Mouse (Mus musculus) retina, adult 2 months (tissue): Measurements from ENCODE around the gene Gm10203.
A peak's percentile ranks its signal among the peaks of the same experiment; 100 is the strongest.
"Not testable (repeated sequence)": the region's sequence is repeated elsewhere in the genome, so short reads cannot be mapped to it uniquely, and the experiment has no call there.

Experiments
- DNase-seq: peaks from one replicate; pipeline ENCODE4 v3.0.0-alpha.2; 2012; ENCODE audit warnings: low read depth, low spot score

Gm10203 gene

DNA sequence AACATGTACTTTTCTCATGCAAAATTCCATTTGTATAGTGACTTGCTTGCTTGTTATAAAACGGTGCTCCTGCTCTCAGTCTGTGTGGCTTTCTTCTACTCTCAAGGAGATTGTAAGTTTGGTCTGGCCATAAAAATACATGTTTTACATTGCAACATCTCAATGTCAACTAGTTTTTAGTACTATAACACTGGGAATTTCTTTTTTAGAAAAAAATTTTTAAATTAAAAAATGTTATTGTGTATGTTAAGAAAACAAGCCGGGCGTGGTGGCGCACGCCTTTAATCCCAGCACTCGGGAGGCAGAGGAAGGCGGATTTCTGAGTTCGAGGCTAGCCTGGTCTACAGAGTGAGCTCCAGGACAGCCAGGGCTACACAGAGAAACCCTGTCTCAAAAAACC lies at the start of gene Gm10203:
TSS of gene Gm10203 (plus strand) at position 301 of the 400 bp plus-strand sequence.
- not testable (repeated sequence) for DNase-seq

GRCm38 (mm10) chr6:149092406-149092805 lies 37.6 kb upstream of the Gm10203 start:
- no peak for DNase-seq

GRCm38 (mm10) chr6:149093465-149093864 lies 36.5 kb upstream of the Gm10203 start:
- DNase-seq = no peak

DNA sequence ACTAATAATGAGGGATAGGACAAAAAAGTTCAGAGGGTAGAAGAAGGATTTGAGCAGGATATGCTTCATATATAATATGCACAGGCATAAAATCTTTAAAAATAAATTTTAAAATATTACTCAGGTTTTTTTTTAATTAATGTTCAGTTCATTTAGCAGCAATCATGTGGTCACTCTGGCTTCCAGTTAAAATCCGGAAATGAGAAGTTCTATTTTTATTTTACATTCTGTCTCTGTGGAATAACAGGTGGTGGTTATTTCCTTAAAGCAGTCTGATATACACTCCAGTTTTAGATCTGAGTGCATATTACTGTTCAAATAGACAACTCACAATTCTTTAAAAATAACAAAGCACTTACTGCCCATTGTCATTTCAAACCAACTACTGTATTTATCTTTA lies 35.4 kb upstream of the Gm10203 start:
- DNase-seq = no peak

DNA sequence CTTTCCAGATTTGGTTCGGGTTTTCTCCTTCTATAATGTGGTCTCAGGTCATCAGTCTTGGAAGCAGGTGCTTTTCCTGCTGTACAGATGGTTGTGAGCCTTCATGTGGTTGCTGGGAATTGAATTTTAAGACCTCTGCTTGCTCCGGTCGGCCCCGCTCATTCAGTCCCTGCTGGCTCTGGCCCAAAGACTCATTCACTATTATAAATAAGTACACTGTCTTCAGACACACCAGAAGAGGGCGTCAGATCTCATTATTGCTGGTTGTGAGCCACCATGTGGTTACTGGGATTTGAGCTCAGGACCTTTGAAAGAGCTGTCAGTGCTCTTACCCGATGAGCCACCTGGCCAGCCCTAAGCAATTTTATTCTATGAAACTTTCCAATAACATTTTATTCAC lies 34.6 kb upstream of the Gm10203 start:
- no peak for DNase-seq

- DNase-seq = no peak
Measured at GRCm38 (mm10) chr6:149096233-149096632, 33.7 kb upstream of the Gm10203 start.

DNA sequence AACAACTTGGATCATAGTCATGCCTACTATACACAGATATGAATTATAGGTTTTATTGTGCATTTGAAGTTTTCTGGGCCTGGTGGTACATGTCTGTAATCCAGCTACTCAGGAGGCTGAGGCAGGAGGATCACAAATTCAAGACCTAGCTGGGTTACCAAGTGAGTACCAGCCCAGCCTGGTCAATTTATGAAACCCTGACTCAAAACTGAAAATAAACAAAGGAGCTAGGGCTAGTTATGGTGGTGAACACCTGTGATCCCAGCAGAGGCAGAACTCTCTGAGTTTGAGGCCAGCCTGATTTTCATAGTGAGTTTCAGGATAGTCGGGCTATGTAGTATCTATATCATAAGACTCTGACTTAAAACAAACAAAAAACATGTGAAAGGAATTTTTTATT lies 32.7 kb upstream of the Gm10203 start:
- DNase-seq = no peak

- no peak for DNase-seq
Measured at GRCm38 (mm10) chr6:149098993-149099392, 31.0 kb upstream of the Gm10203 start.

DNA sequence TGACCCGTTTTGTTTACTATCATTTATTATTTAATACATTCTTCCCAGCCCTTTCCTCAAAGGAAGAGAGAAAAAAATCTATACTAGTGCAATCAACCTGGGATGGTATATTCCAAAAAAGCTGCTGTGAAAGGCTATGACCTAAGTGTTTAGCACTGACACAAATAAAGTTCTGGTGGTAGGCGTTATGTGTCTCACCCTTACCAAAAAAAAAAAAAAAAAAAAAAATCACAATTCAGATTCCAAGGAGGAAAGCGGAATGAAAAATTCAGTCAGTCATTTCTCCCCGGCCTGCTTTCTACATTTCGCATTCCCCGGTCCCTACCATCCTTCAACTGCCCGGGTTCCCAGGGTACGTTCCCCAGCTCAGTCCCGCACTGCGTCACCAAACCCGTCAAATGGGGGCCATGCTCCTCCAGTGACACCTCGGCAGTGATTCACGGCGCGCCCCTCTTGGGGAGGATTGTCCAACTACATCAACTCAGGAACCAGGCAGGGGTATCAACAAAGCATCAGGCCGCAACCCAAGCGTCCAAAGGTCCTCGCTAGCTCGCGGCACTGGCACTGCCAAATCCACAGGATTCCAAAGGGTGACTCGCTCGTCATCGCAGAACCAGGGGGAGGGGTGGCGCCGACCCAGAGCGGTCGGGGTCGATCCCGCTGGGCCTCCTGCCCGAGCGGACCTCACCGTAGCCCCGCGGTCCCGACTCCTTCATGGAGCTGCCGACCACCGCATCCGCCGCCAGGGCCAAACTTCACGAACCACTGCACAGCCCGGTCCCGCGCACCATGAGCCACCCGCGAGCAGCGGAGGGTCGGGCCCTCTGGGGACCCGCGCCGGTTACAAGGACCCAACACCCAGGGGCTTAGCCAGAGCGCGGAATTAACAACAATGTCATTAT lies 29.5 kb upstream of the Gm10203 start:
- peak; percentile 8 for DNase-seq

GRCm38 (mm10) chr6:149101076-149101942 lies 28.7 kb upstream of the Gm10203 start, which contains the start of gene Dennd5b:
TSS of gene Dennd5b (minus strand) at chr6:149101680.
- peak; percentile 49 for DNase-seq

DNA sequence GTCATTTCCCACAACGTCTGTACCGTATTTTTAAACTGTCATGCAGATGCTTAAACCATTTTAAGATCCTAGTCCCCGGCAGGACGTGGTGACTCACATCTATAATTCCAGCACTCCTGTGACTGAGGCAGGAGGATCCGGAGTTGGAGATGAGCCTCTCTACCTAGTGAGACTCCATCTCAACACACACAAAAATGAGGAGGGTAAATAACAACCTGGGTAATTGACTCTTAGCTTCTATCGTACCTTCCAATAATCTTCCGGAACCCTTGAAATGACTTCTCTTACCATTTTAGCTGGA lies 28.1 kb upstream of the Gm10203 start:
- DNase-seq = no peak

- DNase-seq = no peak
Measured at GRCm38 (mm10) chr6:149103451-149103850, 26.5 kb upstream of the Gm10203 start.

DNA sequence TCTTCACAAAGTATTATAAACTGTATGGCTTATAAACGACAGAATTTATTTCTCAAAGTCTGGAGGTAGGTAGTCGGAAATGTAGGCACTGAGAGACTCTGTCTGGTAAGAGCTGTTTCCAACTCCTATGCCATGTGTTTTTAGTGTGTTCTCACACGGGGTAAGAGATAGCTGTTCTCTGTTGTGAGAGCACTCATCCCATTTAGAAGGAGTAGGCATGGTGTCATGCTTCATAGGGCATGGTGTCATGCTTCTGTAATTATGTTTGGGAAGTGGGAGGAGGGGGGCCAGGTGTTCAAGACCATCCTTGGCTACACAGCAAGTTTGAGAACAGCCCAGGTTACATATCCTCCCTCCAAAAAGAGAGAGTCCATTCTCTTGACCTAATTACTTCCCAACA lies 22.4 kb upstream of the Gm10203 start:
- DNase-seq = no peak

DNA sequence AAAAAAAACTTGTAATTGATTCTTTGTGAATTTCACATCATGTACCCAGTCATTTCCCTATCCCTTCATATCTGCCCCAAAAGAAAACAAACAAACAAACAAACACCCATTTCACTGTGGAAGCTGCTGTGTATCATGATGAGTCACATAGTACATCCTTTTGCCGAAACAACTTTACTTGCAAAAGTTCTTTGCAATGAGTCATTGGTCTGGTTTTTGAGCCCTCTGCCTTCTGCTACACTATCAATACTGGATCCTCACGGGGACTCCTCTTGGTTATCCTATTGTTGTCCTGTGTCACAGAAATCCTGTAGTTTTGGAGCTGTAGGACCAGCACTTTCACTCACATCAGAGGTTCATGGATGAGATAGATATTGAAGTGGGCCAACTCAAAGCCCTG lies 21.1 kb upstream of the Gm10203 start:
- no peak for DNase-seq

DNA sequence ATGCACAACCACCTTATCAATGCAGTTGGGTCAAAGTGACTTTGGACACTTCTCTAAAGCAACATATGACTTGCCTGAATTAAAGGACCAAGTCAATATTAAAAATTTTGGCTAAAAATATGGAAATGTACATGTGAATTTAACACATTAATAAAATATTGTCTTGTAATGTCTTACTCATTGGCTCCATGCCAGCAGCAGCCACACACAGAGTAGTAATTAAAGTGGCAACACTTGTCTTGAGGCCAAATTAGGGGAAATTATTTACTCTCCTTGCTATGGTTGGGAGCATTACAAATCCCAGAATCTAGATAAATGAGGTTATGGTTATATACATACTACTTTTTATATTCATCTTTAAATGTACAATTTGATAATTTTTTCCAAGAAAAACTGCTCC lies 13.0 kb upstream of the Gm10203 start:
- DNase-seq = no peak

GRCm38 (mm10) chr6:149118935-149119334 lies 11.0 kb upstream of the Gm10203 start:
- no peak for DNase-seq

DNA sequence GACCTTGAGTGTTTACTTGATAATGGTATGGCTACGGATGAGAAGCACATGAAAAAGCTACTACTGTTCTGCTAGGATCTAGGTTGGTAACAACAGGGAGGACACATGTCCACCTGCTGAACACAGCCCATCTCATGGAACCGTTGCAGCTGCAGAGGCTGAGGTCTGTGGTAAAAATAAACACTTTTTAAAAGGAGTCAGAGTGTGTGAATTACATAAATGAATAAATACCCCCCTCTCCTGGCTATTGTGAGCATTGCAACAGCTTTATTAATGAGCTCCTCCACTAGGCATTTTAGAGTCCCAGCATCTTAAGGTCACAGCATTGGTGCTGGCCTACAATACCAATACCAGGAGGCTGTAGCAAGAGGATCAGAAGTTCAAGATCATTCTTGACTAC lies 10.1 kb upstream of the Gm10203 start:
- DNase-seq = no peak

- no peak for DNase-seq
Measured at GRCm38 (mm10) chr6:149123042-149123441, 6.9 kb upstream of the Gm10203 start.

- DNase-seq = no peak
Measured at GRCm38 (mm10) chr6:149126675-149127074, 3.3 kb upstream of the Gm10203 start.

GRCm38 (mm10) chr6:149131111-149131510 lies 1.1 kb downstream of the Gm10203 start:
- no peak for DNase-seq

- DNase-seq = peak; percentile 23
Measured at GRCm38 (mm10) chr6:149132311-149133077, 2.5 kb downstream of the Gm10203 start.
